Mouse (Mus musculus) heart, embryonic 15.5 days (tissue): ENCODE results near the gene Tspan4. TPM values are rescaled to one million over a fixed set of nuclear protein-coding genes. Genes with fewer than 3 reads are reported as not detected.

Source experiments
- ATAC-seq: fragments of 200-750 bp; cut with Nextera tagmentation; replicated peaks from 2 replicates; pipeline ENCODE4 v1.8.0; 2017; ENCODE audit warnings: low read depth, moderate TSS enrichment; ENCODE audit not compliant: insufficient number of reproducible peaks, insufficient read depth, low FRiP score
- H3K27ac ChIP-seq: fragments of 300-500 bp; sonication (generic); 2 replicates; pipeline ENCODE4 v1.5.1; 2015; ENCODE audit warnings: mild to moderate bottlenecking, inconsistent platforms
- H3K27me3 ChIP-seq: fragments of 300-500 bp; sonication (generic); 2 replicates; pipeline ENCODE4 v1.6.1; 2015; ENCODE audit warnings: inconsistent platforms
- H3K36me3 ChIP-seq: fragments of 300-500 bp; sonication (generic); 2 replicates; pipeline ENCODE4 v1.6.1; 2015; ENCODE audit warnings: mild to moderate bottlenecking, inconsistent platforms
- H3K4me1 ChIP-seq: fragments of 300-500 bp; sonication (generic); replicated peaks from 2 replicates; pipeline ENCODE4 v1.6.1; 2015; ENCODE audit warnings: inconsistent platforms
- H3K4me2 ChIP-seq: fragments of 300-500 bp; sonication (generic); 2 replicates; pipeline ENCODE4 v1.6.1; 2015; ENCODE audit warnings: inconsistent platforms, mild to moderate bottlenecking, moderate library complexity
- H3K4me3 ChIP-seq: fragments of 300-500 bp; sonication (generic); 2 replicates; pipeline ENCODE4 v1.5.1; 2015; ENCODE audit warnings: mild to moderate bottlenecking, inconsistent platforms
- H3K9ac ChIP-seq: fragments of 300-500 bp; sonication (generic); 2 replicates; pipeline ENCODE4 v1.6.1; 2015; ENCODE audit warnings: mild to moderate bottlenecking, inconsistent platforms
- H3K9me3 ChIP-seq: fragments of 300-500 bp; sonication (generic); replicated peaks from 2 replicates; pipeline ENCODE4 v1.6.1; 2016; ENCODE audit warnings: inconsistent platforms
- WGBS: fragments of 180-500 bp; shearing (Covaris S2); methylation state at CpG from one replicate; pipeline ENCODE4 v1.1.7; 2015; ENCODE audit warnings: mixed read lengths; 5-methylcytosine and 5-hydroxymethylcytosine counted together
- polyA plus RNA-seq: library from polyadenylated mRNA; unstranded; fragments of >200 nt; fragmentation: Nextera tagmentation; extraction: Ambion mirVana; gene quantifications from 2 replicates; pipeline ENCODE4 v1.2.1, GENCODE M21; 2015

The Tspan4 gene
- polyA plus RNA-seq, 1 experiment from 2014 or later, result 48.9 TPM

- Histone ChIP-seq H3K27me3 (no peaks in the 10 kb centered on the region), H3K9me3 (no peaks in the 10 kb centered on the region), H3K4me2 (peak overlapping the region; percentile 100), H3K36me3 (no peaks in the 10 kb centered on the region), H3K4me3 (peak overlapping the region; percentile 66), H3K9ac (peak overlapping the region; percentile 60), H3K4me1 (peaks cover 56% of the 10 kb centered on the region), H3K27ac (no peak overlapping the region)
- 1% methylated on average over 81 of the region's 81 CpGs for WGBS
- no peak for ATAC-seq
Measured at GRCm38 (mm10) chr7:141481498-141482401, 6.7 kb downstream of the Tspan4 start.

GRCm38 (mm10) chr7:141482531-141483024, 7.5 kb downstream of the Tspan4 start:
- peak overlapping the region; percentile 100 for H3K4me2 ChIP-seq
- no peak for ATAC-seq
- 16% methylated on average over 11 of the region's 11 CpGs for WGBS
- H3K36me3 ChIP-seq, result no peaks in the 10 kb centered on the region
- H3K27me3 ChIP-seq, result no peaks in the 10 kb centered on the region
- H3K9ac ChIP-seq, result peak overlapping the region; percentile 60; the same call in 1 of the 2 replicates
- H3K4me3 ChIP-seq, result peak overlapping the region; percentile 66
- peaks cover 47% of the 10 kb centered on the region for H3K4me1 ChIP-seq
- H3K9me3 ChIP-seq, result no peaks in the 10 kb centered on the region
- H3K27ac ChIP-seq, result no peak overlapping the region

DNA sequence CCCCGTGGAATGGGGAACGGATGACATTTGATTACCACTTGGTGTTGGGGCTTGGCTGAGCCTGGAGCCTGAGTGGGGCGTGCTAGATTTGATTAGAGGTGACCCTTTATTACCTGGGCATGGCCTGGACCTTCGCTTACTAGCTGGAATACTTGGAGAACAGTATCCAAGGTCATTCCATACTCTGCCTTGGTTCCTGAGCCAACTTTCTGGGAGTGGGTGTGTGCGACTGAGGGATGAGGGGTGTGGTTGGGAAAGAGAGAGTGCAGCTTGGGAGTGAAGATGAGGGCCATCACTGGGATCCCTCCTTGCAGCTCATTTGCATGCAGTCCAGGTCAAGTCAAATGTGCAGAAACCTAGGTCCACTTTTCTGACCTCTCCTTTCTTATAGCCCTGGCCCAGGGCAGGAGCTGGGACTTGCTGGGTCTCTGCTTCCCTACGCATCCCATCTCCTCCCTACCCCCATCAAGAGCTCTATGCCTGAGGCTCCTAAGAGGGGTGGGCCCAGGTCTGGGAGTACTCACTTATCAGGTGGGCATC, 8.1 kb downstream of the Tspan4 start:
- no peak overlapping the region for H3K4me2 ChIP-seq
- H3K36me3 ChIP-seq, result no peaks in the 10 kb centered on the region
- H3K9ac ChIP-seq, result no peak overlapping the region
- no peak overlapping the region for H3K4me3 ChIP-seq
- no peaks in the 10 kb centered on the region for H3K27me3 ChIP-seq
- H3K9me3 ChIP-seq, result no peaks in the 10 kb centered on the region
- peaks cover 41% of the 10 kb centered on the region for H3K4me1 ChIP-seq
- no peak overlapping the region for H3K27ac ChIP-seq
- 72% methylated on average over 6 of the region's 6 CpGs for WGBS
- ATAC-seq, result no peak

DNA sequence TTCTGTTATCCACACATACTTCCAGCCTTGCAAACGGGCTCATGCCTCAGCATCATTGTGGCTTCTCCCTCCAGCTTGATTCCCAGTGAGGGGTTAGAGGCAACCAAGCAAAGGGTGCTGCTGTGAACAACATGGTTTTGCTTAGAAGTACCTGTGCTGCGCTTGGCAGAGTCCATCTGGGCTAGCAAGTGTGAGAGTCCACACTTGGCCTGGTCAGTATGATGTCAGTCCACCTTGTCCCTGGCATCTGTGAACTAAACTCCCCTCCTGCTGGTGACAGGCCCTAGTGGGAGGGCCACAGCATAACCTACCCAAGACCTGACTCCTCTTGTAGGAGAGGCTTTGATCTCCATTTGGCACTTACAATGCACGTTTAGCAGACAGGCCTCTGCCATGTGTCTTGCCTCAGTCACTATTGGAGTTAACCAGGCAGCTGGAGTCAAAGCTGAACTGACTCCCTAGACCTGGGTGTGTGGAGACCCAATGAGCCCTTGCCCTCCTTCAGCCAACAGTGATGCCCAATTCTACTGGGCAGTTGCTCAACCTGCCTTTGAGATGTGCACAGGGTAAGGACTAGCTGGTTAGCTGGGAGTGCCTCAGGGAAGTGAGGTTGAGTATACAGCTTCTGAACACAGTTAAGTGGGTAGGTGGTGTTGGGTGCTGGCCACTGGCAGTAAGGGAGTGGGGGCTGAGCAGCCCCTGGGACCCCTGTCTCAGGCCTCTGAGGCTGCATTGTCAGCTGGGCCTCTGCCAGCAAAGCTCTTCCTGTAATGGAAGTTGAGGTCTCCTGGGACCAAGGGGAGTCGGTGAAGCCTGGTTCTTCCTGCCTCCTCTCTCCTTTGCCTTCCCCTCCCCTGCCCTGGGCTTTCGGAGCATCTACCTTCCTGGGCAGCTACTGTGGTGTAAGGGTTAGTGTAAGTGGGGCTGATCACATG, 9.4 kb downstream of the Tspan4 start:
- no peak overlapping the region for H3K4me2 ChIP-seq
- ATAC-seq, result no peak
- H3K4me1 ChIP-seq, result peaks cover 37% of the 10 kb centered on the region
- no peaks in the 10 kb centered on the region for H3K9me3 ChIP-seq
- no peaks in the 10 kb centered on the region for H3K27me3 ChIP-seq
- no peak overlapping the region for H3K9ac ChIP-seq
- WGBS, result 54% methylated on average over 5 of the region's 5 CpGs
- no peak overlapping the region for H3K27ac ChIP-seq
- H3K4me3 ChIP-seq, result no peak overlapping the region
- H3K36me3 ChIP-seq, result no peaks in the 10 kb centered on the region

GRCm38 (mm10) chr7:141485186-141485585, 10.1 kb downstream of the Tspan4 start:
- no peak overlapping the region for H3K4me2 ChIP-seq
- H3K27me3 ChIP-seq, result no peaks in the 10 kb centered on the region
- H3K4me1 ChIP-seq, result peaks cover 36% of the 10 kb centered on the region
- H3K36me3 ChIP-seq, result no peaks in the 10 kb centered on the region
- 77% methylated on average over 2 of the region's 2 CpGs for WGBS
- no peak overlapping the region for H3K9ac ChIP-seq
- H3K4me3 ChIP-seq, result no peak overlapping the region
- no peak for ATAC-seq
- H3K27ac ChIP-seq, result no peak overlapping the region
- H3K9me3 ChIP-seq, result no peaks in the 10 kb centered on the region

- Histone ChIP-seq H3K36me3 (no peaks in the 10 kb centered on the region), H3K27ac (no peak overlapping the region), H3K4me2 (no peak overlapping the region), H3K9ac (no peak overlapping the region), H3K4me3 (no peak overlapping the region), H3K9me3 (no peaks in the 10 kb centered on the region), H3K27me3 (no peaks in the 10 kb centered on the region), H3K4me1 (peaks cover 32% of the 10 kb centered on the region)
- WGBS, result 71% methylated on average over 2 of the region's 2 CpGs
- ATAC-seq, result no peak
Measured at GRCm38 (mm10) chr7:141485606-141486005, 10.6 kb downstream of the Tspan4 start.

- H3K4me1 ChIP-seq, result peaks cover 27% of the 10 kb centered on the region
- H3K27ac ChIP-seq, result no peak overlapping the region
- H3K27me3 ChIP-seq, result no peaks in the 10 kb centered on the region
- H3K9me3 ChIP-seq, result no peaks in the 10 kb centered on the region
- no peaks in the 10 kb centered on the region; the same call in 1 of the 2 replicates for H3K36me3 ChIP-seq
- no peak for ATAC-seq
- H3K9ac ChIP-seq, result no peak overlapping the region
- H3K4me2 ChIP-seq, result no peak overlapping the region
- no peak overlapping the region for H3K4me3 ChIP-seq
- WGBS, result 85% methylated on average over 1 of the region's 1 CpGs
Measured at GRCm38 (mm10) chr7:141486239-141486638, 11.2 kb downstream of the Tspan4 start.

- Histone ChIP-seq H3K36me3 (no peaks in the 10 kb centered on the region; the same call in 1 of the 2 replicates), H3K9ac (no peak overlapping the region), H3K4me3 (no peak overlapping the region), H3K27ac (no peak overlapping the region), H3K4me2 (no peak overlapping the region), H3K9me3 (no peaks in the 10 kb centered on the region), H3K4me1 (peaks cover 18% of the 10 kb centered on the region), H3K27me3 (no peaks in the 10 kb centered on the region)
- WGBS, result 62% methylated on average over 7 of the region's 7 CpGs
- ATAC-seq, result no peak
Measured at GRCm38 (mm10) chr7:141487141-141487540, 12.1 kb downstream of the Tspan4 start.

GRCm38 (mm10) chr7:141491151-141491550, 16.1 kb downstream of the Tspan4 start:
- Histone ChIP-seq H3K27ac (no peak overlapping the region), H3K4me2 (no peak overlapping the region), H3K9ac (no peak overlapping the region), H3K36me3 (peaks cover 8% of the 10 kb centered on the region), H3K4me3 (no peak overlapping the region), H3K27me3 (no peaks in the 10 kb centered on the region), H3K4me1 (no peaks in the 10 kb centered on the region), H3K9me3 (no peaks in the 10 kb centered on the region)
- 62% methylated on average over 2 of the region's 2 CpGs for WGBS
- no peak for ATAC-seq

GRCm38 (mm10) chr7:141492738-141493137, 17.7 kb downstream of the Tspan4 start:
- WGBS, result 84% methylated on average over 5 of the region's 5 CpGs
- no peak overlapping the region for H3K4me2 ChIP-seq
- no peak for ATAC-seq
- H3K36me3 ChIP-seq, result peaks cover 8% of the 10 kb centered on the region
- no peaks in the 10 kb centered on the region for H3K27me3 ChIP-seq
- no peak overlapping the region for H3K4me3 ChIP-seq
- H3K27ac ChIP-seq, result no peak overlapping the region
- no peak overlapping the region for H3K9ac ChIP-seq
- no peaks in the 10 kb centered on the region for H3K9me3 ChIP-seq
- H3K4me1 ChIP-seq, result peaks cover 11% of the 10 kb centered on the region

- Histone ChIP-seq H3K9me3 (no peaks in the 10 kb centered on the region), H3K27me3 (no peaks in the 10 kb centered on the region), H3K9ac (no peak overlapping the region), H3K4me3 (no peak overlapping the region), H3K27ac (no peak overlapping the region), H3K4me1 (peaks cover 16% of the 10 kb centered on the region), H3K36me3 (peaks cover 8% of the 10 kb centered on the region), H3K4me2 (no peak overlapping the region)
- 83% methylated on average over 1 of the region's 1 CpGs for WGBS
- no peak for ATAC-seq
Measured at GRCm38 (mm10) chr7:141493729-141494128, 18.7 kb downstream of the Tspan4 start.
